Mouse (Mus musculus): ENCODE data around the gene Lrrc20. TPM values are rescaled to one million over a fixed set of nuclear protein-coding genes. Genes with fewer than 3 reads are reported as not detected.
A peak's percentile ranks its signal among the peaks of the same experiment; 100 is the strongest.

Gene Lrrc20
- total RNA-seq, 2 experiments from 2014 or later: 18.7 to 21.6 TPM

- DNase-seq (ENCODE audit: low spot score in 2 of 2): no peak
These were observed 35.2 kb downstream of the Lrrc20 start for GRCm38 (mm10) chr10:61510809-61511208.

GRCm38 (mm10) chr10:61512215-61512889 lies 36.8 kb downstream of the Lrrc20 start:
- DNase-seq (ENCODE audit: low spot score in 2 of 2): no peak

DNA sequence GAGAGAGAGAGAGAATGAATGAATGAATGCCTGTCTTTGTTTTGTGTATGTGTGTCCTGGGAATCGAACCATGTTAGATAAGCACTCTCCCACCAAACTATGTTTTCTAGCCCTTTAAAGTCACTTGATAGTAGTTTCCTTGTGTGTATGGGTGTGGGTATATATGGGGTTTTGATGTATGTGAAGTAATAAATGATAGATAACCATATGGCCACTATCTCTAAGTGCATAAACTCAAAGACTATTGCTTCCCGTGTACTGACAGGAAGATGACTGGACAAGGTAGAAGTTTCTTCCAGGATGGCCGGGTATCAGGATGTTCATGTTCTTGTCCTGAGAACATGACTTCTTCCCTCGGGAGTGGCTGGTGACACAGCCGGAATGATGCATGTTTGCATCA lies 41.3 kb downstream of the Lrrc20 start:
- no peak for DNase-seq (ENCODE audit: low spot score in 2 of 2)

DNA sequence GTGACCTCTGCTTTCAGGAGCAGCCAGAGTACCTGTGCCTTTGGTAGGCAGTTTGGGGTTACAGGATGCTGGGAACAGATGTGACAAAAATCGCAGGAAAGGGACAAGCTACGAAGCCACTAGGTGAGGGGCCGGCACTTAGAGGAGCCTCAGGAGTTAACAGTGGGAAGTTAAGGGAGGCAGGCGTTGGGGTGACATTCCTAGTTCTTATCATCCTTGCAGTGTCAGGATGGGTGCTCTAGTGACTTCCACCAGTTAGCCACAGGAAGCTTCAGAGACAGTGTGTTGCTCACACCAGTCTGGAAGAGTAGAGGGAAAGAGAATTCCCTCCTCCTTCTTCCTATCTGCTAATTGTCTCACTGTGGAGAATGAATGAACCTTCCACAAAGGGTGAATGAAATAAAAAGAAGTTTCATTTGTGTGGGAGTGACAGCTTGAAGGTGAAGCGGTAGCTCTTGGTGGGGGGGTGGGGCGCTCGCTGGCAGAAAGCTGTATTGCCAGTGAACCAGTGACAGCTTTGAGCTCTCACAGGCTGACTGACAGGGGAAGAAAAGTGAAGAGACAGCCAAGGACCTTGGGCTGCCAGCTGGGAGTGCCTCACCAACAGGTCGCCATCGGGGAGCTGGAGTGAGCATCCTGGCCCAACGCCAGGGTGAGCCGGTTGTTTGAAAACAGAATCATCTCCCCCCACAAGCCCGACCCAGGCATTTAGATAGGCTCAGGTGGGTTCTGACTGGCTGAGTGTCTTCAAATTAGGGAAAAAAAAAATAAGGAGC lies 41.9 kb downstream of the Lrrc20 start:
- DNase-seq (ENCODE audit: low spot score in 2 of 2): no peak

- DNase-seq (ENCODE audit: low spot score in 2 of 2): no peak
These were observed 42.7 kb downstream of the Lrrc20 start for GRCm38 (mm10) chr10:61518320-61518719.

- no peak for DNase-seq (ENCODE audit: low spot score in 2 of 2)
These were observed 43.9 kb downstream of the Lrrc20 start for GRCm38 (mm10) chr10:61519491-61519890.

- DNase-seq (ENCODE audit: low spot score in 2 of 2): no peak
These were observed 45.1 kb downstream of the Lrrc20 start for GRCm38 (mm10) chr10:61520714-61521113.

DNA sequence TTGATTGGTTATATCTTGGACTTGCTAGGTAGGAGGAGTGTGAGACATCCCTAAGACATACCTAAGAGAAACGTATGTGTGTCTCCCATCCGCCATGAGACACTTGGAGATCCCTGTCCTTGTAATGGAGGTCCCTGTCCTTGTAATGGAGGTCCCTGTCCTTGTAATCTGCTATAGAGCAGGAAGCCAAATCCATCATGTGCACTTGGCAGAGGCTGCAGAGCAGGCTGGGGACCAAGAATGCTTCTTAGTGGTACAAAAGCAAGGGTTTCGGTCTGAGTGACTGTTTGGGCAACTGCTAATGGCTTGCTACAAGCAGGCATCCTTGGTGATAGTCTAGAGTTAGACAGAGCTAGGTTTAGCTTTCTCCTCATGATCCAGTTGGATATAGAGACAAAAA lies 55.3 kb downstream of the Lrrc20 start:
- DNase-seq (ENCODE audit: low spot score in 2 of 2): no peak

- DNase-seq (ENCODE audit: low spot score in 2 of 2): no peak
These were observed 57.7 kb downstream of the Lrrc20 start for GRCm38 (mm10) chr10:61533285-61533684.

DNA sequence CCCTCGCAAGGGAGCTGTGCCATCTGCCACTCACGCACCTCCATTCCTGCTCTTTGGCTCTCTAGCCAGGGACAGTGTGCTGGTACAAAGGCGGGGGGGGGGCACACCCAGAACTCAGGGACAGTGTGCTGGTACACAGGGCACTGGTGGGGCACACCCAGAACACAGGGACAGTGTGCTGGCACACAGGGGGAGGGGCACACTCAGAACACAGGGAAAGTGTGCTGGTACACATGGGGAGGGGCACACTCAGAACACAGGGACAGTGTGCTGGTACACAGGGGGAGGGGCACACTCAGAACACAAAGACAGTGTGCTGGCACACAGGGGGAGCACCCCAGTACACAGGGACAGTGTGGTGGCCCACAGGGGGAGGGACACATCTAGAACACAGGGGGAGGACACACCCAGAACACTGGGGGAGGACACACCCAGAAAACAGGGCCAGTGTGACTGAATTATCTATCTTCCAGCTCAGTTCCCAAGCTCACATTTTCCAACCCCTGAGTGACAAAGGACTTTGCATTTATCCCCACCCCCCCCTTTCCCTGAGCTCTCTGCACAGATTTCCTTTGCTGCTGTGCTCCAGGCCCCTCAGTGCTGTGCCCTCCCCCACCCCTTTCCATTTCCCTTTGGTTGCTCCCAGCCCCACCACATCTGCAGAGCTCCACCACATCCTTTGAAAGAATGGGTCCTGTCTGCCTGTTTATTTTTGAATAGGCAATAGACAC lies 58.9 kb downstream of the Lrrc20 start:
- DNase-seq (ENCODE audit: low spot score in 2 of 2): no peak

DNA sequence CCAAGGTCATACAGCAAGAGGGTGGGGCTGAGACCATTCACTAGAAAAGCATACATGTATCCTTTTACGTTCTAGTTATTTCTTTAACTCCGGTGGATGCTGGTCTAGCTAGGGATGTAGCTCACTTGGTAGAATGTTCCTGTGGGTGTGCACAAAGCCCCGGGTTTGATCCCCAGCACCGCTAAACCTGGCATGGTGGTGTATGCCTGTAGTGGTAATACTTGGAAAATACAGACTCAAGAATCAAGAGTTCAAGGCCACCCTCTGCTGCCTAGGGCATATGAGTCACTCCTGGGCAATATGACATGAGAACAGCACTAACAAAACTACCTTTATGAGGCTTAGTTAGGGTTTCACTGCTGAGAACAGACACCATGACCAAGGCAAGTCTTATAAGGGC lies 59.8 kb downstream of the Lrrc20 start:
- DNase-seq (ENCODE audit: low spot score in 2 of 2): no peak

DNA sequence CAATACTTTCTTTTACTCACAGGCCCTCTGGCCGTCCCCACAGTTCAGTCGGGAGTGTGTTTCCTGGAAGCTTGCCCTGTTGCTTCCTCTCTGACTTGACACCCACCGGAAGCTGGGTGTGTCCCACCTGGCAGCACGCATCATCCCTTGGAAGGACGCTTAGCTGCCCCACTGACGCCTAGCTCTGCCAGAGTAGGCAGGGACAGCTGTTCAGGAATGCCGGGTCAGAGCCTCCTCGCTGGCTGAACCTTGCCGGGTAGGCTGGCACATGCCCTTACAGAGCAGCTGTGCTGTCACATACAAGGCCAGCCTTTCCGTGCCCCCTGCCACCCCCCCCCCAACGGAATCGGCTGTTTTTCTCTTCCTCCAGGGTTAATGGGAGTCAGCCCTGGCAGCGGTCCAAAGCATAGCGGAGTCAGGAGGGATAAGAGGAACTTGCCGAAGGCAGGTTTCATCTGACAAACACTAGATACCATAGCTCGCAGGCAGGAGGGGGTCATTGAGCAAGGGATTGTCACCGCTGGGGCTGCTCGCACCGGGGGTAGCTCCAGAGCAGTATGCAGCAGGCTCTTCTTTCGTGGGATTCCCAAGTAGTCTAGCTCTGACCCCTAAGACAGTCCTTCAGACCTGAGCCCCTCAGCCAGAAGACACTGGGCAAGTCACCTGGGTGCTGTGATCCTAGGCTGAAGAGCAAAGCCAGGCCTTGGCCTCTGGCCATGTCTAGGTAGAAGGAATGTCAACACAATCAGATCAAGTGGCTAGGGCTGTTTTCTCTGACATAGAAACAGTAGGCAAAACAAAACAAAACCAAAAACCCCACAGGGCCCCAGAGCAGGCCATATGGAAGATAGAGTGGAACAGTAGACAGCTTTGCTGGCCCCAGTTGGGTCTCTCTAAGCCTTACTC lies 60.8 kb downstream of the Lrrc20 start:
- peak in 1 of 2 experiments; percentile 21 for DNase-seq (ENCODE audit: low spot score in 2 of 2)

GRCm38 (mm10) chr10:61537036-61537380 lies 61.4 kb downstream of the Lrrc20 start:
- DNase-seq (ENCODE audit: low spot score in 2 of 2): no peak

- DNase-seq (ENCODE audit: low spot score in 2 of 2): no peak
These were observed 62.8 kb downstream of the Lrrc20 start for GRCm38 (mm10) chr10:61538446-61538845.

DNA sequence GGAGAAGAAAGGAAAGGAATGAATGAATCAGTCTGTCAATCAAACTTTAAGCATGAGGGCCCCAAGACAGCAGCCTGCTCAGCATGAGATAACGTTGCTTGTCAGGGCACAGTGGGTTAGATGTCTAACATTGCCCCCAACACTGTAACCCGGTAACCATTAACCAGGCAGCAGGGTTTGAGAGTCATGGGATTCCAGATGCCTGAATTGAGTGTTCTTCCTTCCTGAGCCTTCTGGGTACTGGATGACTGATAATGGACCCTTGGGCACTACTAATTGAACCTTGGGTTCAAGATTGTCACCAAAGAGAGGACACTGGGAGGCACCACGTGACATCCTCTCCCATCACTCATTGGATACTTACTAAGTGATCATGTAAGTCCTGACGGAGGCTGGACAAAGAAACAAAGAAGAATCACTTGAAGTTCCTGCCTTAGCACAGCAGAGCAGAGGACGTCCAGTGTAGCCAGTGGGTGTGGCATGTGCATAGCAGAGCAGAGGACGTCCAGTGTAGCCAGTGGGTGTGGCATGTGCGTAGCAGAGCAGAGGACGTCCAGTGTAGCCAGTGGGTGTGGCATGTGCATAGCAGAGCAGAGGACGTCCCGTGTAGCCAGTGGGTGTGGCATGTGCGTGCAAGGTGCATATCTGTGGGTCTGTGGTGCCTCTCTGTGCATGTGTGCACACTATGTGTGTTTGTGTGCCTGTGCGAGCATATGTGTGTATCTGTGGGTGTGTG lies 68.7 kb downstream of the Lrrc20 start:
- DNase-seq (ENCODE audit: low spot score in 2 of 2): no peak

DNA sequence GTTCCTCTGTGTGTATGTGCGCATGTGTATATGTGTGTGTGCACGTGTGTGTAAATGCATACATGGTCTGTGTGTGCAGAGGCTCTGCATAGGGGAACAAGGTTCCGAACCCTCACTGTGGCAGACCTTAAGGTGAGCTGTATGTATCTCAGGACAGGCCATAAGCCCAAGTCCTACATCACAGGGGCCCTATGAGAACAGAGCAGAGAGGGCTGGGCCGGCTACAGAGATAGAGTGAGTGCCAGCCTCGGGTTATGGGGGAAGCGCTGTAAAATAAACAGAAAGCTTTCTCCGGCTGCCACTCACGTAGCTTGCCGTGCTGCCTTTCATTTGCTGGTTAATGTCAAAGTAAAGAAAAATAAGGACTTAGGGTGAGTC lies 69.3 kb downstream of the Lrrc20 start:
- DNase-seq (ENCODE audit: low spot score in 2 of 2): no peak

GRCm38 (mm10) chr10:61550106-61550505 lies 74.5 kb downstream of the Lrrc20 start:
- DNase-seq (ENCODE audit: low spot score in 2 of 2): no peak

DNA sequence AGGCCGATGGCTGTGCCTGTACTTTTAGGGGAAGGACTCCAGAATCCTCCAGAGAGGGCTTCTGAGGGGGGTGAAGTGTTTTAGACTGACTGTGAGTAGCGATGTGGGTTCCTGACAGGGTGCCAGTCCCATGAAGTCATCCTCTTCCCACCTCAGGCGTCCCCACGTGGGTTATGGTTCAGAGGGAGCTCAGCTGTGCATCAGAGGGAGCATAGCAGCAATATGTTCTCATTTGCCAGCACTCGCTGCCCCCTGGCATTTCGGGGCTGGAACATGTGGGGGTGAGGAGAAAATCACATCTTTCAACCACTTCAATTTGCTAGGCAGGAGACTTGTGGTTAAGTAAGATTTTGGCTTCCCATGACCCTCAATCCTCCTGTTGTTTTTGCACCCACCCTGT lies 79.6 kb downstream of the Lrrc20 start:
- DNase-seq (ENCODE audit: low spot score in 2 of 2): no peak

GRCm38 (mm10) chr10:61558631-61559030 lies 83.0 kb downstream of the Lrrc20 start:
- DNase-seq (ENCODE audit: low spot score in 2 of 2): no peak

DNA sequence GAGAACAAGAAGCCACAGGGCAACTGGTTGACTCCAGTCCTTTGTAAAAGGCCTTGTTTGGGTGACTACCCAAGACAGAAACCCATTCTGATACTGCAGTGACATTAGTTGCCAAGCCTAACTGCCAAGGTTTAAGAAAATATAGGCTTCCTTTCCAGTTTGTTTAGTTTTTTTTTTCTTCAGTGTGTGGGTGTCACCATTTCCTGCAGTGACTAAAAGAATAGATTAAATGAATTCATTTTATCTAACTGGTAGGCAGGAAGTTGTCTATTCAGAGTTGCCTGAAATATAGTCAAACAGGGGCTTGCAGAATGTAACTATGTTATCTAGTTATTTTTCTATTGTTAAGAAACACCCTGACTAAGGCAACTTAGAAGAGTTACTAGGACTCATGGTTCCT lies 83.9 kb downstream of the Lrrc20 start:
- no peak for DNase-seq (ENCODE audit: low spot score in 2 of 2)

GRCm38 (mm10) chr10:61563550-61563949 lies 87.9 kb downstream of the Lrrc20 start:
- no peak for DNase-seq (ENCODE audit: low spot score in 2 of 2)
